Mouse (Mus musculus) c-Kit-negative CD71-positive TER-119-positive erythroid progenitor cells, embryonic 14.5 days (primary cell): ENCODE measurements around the gene Fsip2.

Experiments
- DNase-seq: peaks from one replicate; pipeline ENCODE4 v3.0.0-alpha.2; 2013; ENCODE audit warnings: low read depth, low spot score

Gene Fsip2

DNA sequence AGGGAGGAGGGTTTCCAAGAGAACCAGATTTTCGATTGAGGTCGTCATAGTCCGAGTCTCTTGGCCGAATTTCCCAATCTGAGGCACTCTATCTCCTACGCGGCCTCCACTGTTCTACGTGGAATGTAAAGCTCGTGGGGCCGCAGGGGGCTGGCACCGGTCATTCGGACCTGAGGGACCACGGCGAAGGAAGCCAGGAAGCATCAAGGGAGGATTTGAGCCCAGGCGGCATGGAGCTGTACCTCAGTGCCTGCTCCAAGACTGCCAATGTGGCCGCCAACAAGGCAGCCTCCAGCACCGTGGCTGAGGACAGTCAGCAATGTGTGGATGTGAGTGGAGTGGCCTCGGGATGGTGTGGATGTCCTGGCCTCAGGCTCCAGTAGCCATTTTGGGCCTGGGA, at the start of gene Fsip2:
TSS of gene Fsip2 (plus strand) at position 163 of the 400 bp plus-strand sequence.
- no peak for DNase-seq

- DNase-seq = no peak
These were observed 20.0 kb downstream of the Fsip2 start for GRCm38 (mm10) chr2:82963443-82963842.

- DNase-seq = no peak
These were observed 82.4 kb downstream of the Fsip2 start for GRCm38 (mm10) chr2:83025853-83026252.

GRCm38 (mm10) chr2:83052914-83053690, 109.7 kb downstream of the Fsip2 start:
- no peak for DNase-seq
